Mouse (Mus musculus): ENCODE data around the gene N4bp2. TPM values are rescaled to one million over a fixed set of nuclear protein-coding genes. Genes with fewer than 3 reads are reported as not detected.
A peak's percentile ranks its signal among the peaks of the same experiment; 100 is the strongest.
"Not testable (repeated sequence)": the region's sequence is repeated elsewhere in the genome, so short reads cannot be mapped to it uniquely, and the experiment has no call there.

The N4bp2 gene
- total RNA-seq (2021) = 1 to 10 TPM; 6.4 to 7.7 TPM
- long read RNA-seq, experiment 1, partial matches to known transcripts = 1 of 1 reads
- long read RNA-seq, experiment 1, other reads (novel, unspliced or antisense) = 0 of 1 reads
- long read RNA-seq, experiment 2, partial matches to known transcripts = 1 of 2 reads
- long read RNA-seq, experiment 2, other reads (novel, unspliced or antisense) = 1 of 2 reads

- no peak for TF ChIP-seq CTCF (IDR thresholded peaks at IDR 0.05)
- DNase-seq (ENCODE audit: extremely low spot score in 1 of 2, low spot score in 2 of 2) = peak; percentile 61 to 70
- Histone ChIP-seq H3K4me3 (peak within 1 kb of the TSS; percentile 77), H3K27ac (peak within 1 kb of the TSS; percentile 95)
- intact Hi-C loops (cut with DNase I) = loop anchor here (1.0 to 5.0 kb wide), 5 partner anchors 39 to 227 kb away; partner anchors contain the start of genes Pds5a, Smim14 and Ube2k
Measured at GRCm38 (mm10) chr5:65763088-65763915, at the start of gene N4bp2. Gene N4bp2, plus strand, starts transcription at chr5:65763521.

- intact Hi-C loops (cut with DNase I) = no loop called here
- no peak for DNase-seq (ENCODE audit: extremely low spot score in 1 of 2, low spot score in 2 of 2)
- no peak overlapping the region for H3K27ac ChIP-seq
- H3K4me3 ChIP-seq = no peak overlapping the region
- TF ChIP-seq CTCF (IDR thresholded peaks at IDR 0.05) = no peak
Measured at GRCm38 (mm10) chr5:65715084-65715483, 48.2 kb upstream of the N4bp2 start.

GRCm38 (mm10) chr5:65717063-65717902 lies 46.0 kb upstream of the N4bp2 start:
- no peak for TF ChIP-seq CTCF (IDR thresholded peaks at IDR 0.05)
- no peak overlapping the region for H3K4me3 ChIP-seq
- intact Hi-C loops (cut with DNase I) = no loop called here
- DNase-seq (ENCODE audit: extremely low spot score in 1 of 2, low spot score in 2 of 2) = no peak
- no peak overlapping the region for H3K27ac ChIP-seq

- H3K4me3 ChIP-seq; intact Hi-C loops (cut with DNase I); DNase-seq (ENCODE audit: extremely low spot score in 1 of 2, low spot score in 2 of 2); H3K27ac ChIP-seq: not testable (repeated sequence)
Measured at GRCm38 (mm10) chr5:65717903-65718211, 45.5 kb upstream of the N4bp2 start.

GRCm38 (mm10) chr5:65718368-65718767 lies 45.0 kb upstream of the N4bp2 start:
- Histone ChIP-seq H3K27ac (no peak overlapping the region), H3K4me3 (no peak overlapping the region)
- intact Hi-C loops (cut with DNase I) = no loop called here
- TF ChIP-seq CTCF (IDR thresholded peaks at IDR 0.05) = no peak
- DNase-seq (ENCODE audit: extremely low spot score in 1 of 2, low spot score in 2 of 2) = no peak

- peak; percentile 29 to 43 for DNase-seq (ENCODE audit: extremely low spot score in 1 of 2, low spot score in 2 of 2)
- peak; percentile 44 for TF ChIP-seq CTCF (IDR thresholded peaks at IDR 0.05)
- intact Hi-C loops (cut with DNase I) = loop anchor here (2.0 kb wide), 2 partner anchors 26 to 38 kb away; partner anchors contain the start of genes N4bp2 and Pds5a
- H3K27ac ChIP-seq = peak overlapping the region; percentile 19; the same call in 1 of the 2 replicates
- peak overlapping the region; percentile 47 for H3K4me3 ChIP-seq
Measured at GRCm38 (mm10) chr5:65724311-65725054, 38.8 kb upstream of the N4bp2 start.

GRCm38 (mm10) chr5:65731173-65732007 lies 31.9 kb upstream of the N4bp2 start:
- Histone ChIP-seq H3K27ac (no peak overlapping the region), H3K4me3 (no peak overlapping the region)
- intact Hi-C loops (cut with DNase I) = no loop called here
- no peak for DNase-seq (ENCODE audit: extremely low spot score in 1 of 2, low spot score in 2 of 2)
- no peak for TF ChIP-seq CTCF (IDR thresholded peaks at IDR 0.05)

GRCm38 (mm10) chr5:65735601-65736000 lies 27.7 kb upstream of the N4bp2 start:
- no peak for TF ChIP-seq CTCF (IDR thresholded peaks at IDR 0.05)
- H3K4me3 ChIP-seq = no peak overlapping the region
- intact Hi-C loops (cut with DNase I) = no loop called here
- H3K27ac ChIP-seq = no peak overlapping the region
- DNase-seq (ENCODE audit: extremely low spot score in 1 of 2, low spot score in 2 of 2) = no peak

- no peak for TF ChIP-seq CTCF (IDR thresholded peaks at IDR 0.05)
- H3K4me3 ChIP-seq = no peak overlapping the region
Measured at GRCm38 (mm10) chr5:65739366-65739765, 24.0 kb upstream of the N4bp2 start.

GRCm38 (mm10) chr5:65746908-65747307 lies 16.4 kb upstream of the N4bp2 start:
- intact Hi-C loops (cut with DNase I) = no loop called here
- no peak for DNase-seq (ENCODE audit: extremely low spot score in 1 of 2, low spot score in 2 of 2)
- Histone ChIP-seq H3K4me3 (no peak overlapping the region), H3K27ac (no peak overlapping the region)
- TF ChIP-seq CTCF (IDR thresholded peaks at IDR 0.05) = no peak

More at GRCm38 (mm10) chr5:65739366-65739765, 24.0 kb upstream of the N4bp2 start:
- intact Hi-C loops (cut with DNase I) = no loop called here
- no peak for DNase-seq (ENCODE audit: extremely low spot score in 1 of 2, low spot score in 2 of 2)
- no peak overlapping the region for H3K27ac ChIP-seq
